Mouse (Mus musculus): ENCODE data around the gene Gm45808.

Gm45808 gene

DNA sequence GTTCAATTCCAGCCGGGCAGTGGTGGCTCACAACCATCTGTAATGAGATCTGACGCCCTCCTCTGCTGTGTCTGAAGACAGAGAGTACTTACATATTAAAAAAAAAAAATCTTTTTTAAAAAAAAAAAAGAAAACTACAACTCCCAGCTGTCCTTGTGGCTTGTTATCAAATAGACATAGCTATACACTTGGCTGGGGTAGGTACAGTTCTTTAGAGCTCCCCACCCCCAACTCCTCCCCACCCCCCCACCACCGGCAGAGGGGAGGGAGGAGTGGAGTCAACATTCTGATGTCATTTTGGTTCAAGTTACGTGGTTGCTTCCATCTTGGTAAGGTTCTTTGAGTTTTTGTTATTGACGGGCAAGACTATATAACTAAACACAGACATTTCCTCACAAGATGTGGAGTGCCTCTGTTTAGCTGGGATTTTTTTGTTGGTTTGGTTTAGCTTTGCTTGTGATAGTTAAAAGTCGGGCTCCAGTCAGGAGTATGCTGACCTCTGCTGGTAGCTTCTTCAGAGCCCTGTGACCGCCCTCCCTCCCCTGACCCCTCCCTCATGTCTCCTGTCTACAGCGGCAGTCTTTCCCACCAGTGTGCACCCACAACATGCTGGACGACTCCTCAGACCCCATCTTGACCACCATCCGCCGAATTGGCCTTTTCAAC lies 39.2 kb downstream of the Gm45808 start:
- DNase-seq (ENCODE audit: low spot score): no peak

DNA sequence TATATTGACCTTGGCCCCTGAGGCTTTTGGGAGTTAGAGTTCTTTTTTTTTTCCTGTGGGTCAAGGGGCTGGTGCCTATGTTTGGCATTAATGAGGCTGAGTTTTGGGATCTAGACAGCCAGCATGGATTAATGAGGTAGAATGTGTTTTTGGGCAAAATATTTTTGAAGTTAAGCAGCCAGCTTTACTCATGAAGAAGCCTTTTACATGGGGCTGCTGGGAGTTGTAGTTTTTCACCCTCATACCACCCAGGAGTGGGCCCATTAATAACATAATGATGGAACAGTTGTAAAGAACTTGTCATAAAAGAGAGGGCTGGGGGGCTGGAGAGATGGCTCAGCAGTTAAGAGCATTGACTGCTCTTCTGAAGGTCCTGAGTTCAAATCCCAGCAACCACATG lies 40.0 kb downstream of the Gm45808 start:
- no peak for DNase-seq (ENCODE audit: low spot score)

DNA sequence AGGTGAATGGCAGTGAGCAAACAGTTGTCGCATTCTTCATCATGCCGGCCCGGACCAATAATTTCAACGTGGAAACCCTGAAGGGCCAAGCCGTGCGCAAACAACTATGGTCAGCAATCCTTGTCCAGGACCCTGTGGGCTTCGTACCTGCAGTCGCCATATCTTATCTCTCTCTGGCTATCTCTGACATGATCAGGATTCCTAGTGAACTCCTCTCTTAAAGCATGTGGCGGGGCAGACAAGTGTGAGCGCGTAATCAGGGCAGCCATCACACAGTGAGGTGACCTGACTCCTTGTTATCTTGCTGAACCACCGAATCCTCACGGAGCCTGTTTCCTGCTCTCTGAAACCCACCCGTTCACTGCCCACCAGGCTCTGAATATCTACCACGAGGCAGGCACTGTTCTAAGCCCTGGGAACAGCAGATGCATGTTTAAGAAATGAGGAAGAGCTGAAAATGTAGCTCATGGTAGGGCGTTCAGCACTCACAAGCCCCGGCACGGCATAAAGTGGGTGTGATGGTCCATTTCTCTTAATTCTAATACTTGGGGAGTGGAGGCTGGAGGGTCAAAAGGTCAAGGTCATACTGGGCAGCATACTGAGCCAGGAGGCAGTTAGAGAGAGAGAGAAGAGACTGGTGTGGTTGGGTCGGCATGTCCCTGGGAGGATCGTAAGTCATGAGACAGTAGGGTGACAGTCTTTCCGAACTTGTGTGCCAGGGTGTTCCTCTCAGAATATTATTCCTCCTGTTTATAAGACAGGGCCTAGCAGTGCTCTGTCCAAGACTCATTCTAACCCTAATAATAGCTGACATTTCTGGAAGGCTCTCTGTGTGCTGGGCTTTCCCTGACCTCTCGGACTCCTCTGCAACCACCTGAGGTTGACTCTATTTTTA lies 42.8 kb downstream of the Gm45808 start:
- DNase-seq (ENCODE audit: low spot score): no peak

DNA sequence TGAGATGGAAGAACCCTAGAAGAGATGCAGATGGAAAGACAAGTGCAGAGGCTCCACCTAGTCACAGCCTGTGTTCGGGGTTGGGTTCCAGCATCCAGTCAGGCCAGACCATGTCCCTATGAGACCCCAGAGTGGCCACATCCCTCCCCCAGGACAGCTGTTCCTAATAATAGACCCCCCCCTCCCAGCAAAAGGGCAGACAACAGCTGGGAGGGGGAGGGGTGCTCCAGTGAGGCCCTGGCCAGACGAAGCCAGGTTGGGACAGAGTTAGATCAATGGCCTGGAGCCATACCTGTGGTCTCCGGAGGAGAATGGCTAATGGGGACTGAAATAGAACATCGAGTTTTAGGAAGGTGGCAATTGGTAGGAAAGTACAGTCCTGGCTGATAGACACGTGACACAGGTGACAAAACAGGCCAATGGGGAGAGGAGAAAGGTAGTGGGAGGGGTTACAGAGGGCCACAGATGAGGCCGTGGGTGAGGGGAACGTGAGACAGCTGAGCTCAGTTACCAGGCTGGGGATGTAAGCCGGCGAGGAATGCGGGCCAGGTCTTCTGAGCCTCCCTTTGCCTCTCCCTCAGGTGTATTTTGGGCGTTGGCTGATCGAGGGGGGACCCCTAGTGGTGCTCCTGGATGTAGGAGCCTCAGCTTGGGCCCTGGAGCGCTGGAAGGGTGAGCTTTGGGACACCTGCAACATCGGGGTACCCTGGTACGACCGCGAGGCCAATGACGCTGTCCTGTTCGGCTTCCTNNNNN lies 48.9 kb downstream of the Gm45808 start, which contains the start of gene Ruvbl2:
TSS of gene Ruvbl2 (minus strand) at position 576 of the 756 bp plus-strand sequence.
- DNase-seq (ENCODE audit: low spot score): no peak

DNA sequence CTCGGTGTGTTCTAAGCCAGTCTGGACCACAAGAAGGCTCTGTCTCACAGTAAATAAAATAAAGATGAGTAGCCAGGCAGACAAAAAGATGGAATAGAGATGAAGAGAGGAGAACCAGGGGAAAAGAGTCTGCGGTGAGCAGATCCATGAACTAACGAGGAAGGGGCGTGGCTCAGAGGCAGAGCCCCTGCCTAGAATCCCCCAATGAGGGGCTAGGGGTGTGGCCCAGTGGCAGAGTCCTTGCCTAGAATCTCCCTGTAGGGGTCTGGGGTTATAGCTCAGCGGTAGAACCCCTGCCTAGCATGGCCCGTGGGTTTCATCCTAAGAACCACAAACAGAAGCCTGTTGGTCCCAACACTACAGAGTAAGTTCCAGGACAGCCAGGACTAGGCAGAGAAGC lies 49.6 kb downstream of the Gm45808 start:
- DNase-seq (ENCODE audit: low spot score): no peak

DNA sequence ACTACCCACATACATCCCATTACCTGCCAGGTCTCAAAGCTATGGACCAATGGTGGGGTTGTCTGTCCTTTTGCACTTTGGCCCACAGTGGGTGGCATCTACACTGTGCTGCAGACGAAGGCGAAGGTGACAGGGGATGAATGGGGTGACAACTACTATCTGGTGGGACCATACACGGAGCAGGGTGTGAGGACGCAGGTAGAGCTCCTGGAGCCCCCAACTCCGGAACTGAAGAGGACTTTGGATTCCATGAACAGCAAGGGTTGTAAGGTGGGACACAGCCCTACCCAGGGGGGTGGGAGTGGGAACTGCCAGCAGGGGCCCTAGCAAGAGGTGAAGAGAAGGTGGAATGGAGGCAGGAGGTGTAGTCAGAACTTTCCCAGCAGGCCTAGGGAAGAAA lies 50.2 kb downstream of the Gm45808 start:
- DNase-seq (ENCODE audit: low spot score): no peak

DNA sequence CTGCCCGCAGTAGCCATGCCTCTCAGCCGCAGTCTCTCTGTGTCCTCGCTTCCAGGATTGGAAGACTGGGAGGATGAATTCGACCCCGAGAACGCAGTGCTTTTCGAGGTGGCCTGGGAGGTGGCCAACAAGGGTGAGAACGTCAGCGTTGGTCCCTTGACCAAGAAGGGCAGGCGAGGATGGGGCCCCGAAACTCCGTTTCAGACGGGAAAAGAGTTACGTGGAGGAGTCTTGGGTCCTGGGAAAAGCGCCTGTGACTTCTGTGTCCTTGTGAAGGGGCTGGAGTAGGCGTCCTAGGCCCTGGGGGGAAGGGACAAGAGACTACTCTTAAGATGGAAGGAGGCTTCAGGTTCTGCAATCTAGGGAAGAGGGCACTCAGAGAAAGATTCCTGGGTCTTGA lies 51.6 kb downstream of the Gm45808 start:
- no peak for DNase-seq (ENCODE audit: low spot score)

DNA sequence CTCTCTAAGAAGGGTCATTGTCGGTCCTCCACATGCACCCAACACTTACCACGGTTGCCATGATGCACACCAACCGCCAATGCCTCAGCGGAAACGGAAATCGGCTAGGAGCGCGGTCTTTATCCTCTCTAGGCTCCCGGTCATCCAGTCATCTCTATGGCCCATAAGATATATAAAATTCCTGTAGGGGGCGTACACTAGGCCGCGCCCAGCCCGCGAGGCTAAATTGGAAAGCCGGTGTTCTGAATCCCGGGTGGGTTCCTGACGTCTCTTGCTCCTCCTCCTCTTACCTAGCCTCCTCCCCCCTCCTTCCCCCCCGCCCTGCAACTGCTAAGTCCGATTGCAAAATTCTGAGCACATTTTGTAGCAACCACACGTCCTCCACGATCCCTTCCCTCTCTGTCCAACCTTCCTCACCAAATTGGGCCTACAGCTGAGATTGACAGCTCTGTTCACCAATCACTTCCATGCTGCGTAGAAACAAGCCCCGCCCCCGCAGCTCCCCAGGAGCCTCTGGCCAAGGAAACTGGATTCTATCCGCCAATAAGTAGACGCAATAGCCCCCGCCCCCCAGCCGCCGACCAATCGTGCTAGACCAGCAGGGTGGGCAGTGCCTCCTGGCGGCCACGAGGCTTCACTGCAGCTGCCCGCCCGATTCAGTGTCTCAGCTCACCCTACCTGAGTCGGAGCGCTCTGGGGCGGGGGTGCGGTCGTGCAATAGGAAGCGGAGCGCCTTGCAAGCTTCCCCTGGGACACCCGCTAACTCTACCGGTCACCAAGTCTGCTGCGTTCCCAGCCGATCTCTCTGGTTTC lies 52.2 kb downstream of the Gm45808 start, which contains the start of gene Gys1:
TSS of gene Gys1 (plus strand) at position 642 of the 813 bp plus-strand sequence.
- DNase-seq (ENCODE audit: low spot score): peak; percentile 100

DNA sequence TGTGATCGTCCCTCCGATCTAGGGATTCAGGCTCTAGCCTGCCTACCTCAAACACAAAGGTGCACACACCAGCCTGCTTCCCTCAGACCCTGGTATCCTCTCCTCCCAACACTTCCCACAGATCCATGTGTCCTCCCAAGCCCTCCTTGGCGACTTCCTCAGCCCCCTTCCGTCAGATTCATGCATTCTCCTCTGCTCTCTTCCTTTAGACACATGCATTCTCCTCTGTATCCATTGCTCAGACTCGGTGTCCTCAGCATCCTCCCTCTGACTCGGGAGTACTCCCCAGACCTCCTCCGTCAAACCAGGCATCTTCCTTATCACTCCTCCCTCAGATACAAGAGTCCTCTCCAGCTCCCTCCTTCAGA lies 52.8 kb downstream of the Gm45808 start:
- no peak for DNase-seq (ENCODE audit: low spot score)

DNA sequence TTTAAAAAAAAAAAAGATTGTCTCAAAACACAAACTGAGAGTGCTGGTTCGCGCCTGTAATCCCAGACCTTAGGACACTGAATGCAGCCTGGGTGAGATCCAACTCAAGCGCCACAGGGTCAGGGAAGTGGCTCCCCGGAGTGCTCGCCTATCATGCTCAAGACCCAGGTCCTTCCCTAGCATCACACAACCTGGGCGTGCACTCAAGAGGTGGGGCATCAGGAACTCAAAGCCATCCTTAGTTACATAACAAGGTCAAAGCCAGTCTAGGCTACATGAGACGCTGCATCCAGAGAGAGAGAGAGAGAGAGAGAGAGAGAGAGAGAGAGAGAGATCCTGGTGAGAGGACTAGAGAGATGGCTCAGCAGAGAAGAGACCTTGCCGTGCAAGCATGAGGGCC lies 60.1 kb downstream of the Gm45808 start:
- DNase-seq (ENCODE audit: low spot score): no peak

DNA sequence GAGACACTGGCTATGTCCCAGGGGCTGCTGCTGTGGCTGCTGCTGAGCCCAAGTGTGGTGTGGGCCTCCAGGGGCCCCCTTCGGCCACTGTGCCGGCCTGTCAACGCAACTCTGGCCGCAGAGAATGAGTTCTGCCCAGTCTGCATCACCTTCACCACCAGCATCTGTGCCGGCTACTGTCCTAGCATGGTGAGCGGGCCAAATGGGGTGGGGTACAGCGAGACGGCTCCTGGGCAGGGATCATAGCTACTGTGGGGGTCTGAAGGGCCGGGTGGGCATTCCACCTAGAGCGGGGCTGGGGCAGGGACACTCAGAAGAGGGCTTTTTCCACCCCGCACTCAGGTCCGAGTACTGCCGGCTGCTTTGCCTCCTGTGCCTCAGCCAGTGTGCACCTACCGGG lies 65.4 kb downstream of the Gm45808 start:
- no peak for DNase-seq (ENCODE audit: low spot score)

DNA sequence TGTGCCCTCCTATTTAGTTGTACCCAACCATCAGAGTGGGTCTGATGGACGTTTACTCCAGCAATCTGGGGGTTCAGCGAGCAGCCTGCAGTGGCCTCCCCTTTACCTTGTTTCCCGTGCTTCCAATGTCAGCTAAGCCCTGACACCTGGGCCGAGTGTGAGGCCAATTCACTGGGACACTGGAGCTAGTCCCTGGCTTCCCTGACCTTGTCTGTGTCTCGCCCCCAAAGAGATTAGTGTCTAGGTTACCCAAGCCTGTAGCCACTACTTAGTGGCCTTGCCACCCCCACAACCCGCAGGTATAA lies 66.0 kb downstream of the Gm45808 start, which contains the start of gene Lhb:
TSS of gene Lhb (plus strand) at position 206 of the 305 bp plus-strand sequence.
- DNase-seq (ENCODE audit: low spot score): no peak

DNA sequence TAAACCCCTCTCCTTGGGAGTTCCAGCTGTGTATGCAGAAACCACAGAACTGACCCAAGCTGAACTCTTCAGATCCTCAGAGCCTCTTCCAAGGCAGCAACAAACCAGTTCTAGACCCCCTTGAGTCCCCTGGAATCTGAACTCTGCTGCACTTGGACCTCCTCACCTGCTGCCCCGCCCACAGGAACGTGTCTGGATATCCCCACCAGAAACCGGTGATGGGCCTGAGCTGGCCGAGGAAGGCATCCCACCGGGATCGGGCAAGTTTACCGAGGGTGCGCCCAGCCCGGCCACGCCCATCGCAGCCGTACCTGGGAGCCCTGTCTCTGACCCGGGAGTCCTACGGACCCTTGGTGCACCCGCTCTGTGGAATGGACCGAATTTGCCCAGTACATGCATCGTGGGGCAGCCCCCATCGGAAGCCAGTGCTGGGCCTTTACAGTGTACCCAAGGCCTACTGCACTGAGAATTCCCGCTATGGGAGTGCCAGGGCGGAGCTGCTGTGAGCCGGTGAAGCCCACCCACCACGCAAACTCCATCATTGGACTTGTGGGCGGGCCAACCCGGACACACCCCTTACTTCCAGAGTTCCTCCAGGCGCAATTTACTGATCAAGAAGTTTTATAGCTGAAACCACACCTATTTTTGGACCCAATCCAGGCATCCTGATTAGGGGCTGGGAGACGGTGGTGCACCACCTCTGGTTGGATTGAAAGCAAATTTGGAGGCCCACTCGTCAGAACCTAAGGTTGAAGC lies 66.6 kb downstream of the Gm45808 start:
- DNase-seq (ENCODE audit: low spot score): no peak

DNA sequence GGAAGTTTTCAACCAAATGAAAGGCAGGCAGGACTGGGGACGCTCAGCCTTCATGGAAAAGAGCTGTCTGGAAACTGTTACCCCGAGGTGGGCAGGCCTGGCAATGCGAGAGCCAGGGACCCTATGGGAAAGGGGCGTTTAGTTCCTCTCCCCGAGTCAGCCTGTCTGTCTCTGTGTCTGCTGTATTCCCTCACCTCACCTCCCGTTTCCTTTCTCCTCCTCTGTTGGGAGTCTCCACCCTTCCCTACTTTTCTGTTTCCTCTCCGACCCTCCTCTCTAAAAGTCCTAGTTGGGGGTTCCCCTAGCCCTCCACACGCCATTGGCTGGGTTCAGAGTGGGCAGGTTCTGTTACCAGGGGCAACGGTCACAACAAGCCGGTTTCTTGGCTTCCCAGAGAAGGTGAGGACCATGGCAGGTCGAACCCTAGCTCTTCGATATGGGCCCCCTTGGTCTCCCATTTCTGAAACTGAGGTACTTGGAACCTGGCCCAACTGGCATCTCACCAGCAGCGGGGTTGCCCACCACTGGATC lies 68.6 kb downstream of the Gm45808 start:
- no peak for DNase-seq (ENCODE audit: low spot score)

Measured in testis, postnatal 14 days (tissue).